Mouse (Mus musculus): ENCODE results near the gene Dgkh. TPM values are rescaled to one million over a fixed set of nuclear protein-coding genes. Genes with fewer than 3 reads are reported as not detected.
A peak's percentile ranks its signal among the peaks of the same experiment; 100 is the strongest.

Gene Dgkh
- polyA plus RNA-seq, 1 experiment from 2014 or later: 2.8 TPM

- 17% methylated on average over 6 of the region's 6 CpGs for WGBS
- H3K4me1 ChIP-seq (ENCODE audit: control insufficient read depth in 2 of 2, insufficient read depth in 2 of 2, low read length in 2 of 2): peaks cover 11 to 13% of the 10 kb centered on the region in 2 experiments
Observed at GRCm38 (mm10) chr14:78548807-78549206, 183.8 kb downstream of the Dgkh start.

GRCm38 (mm10) chr14:78541319-78541718, 191.3 kb downstream of the Dgkh start:
- H3K4me2 ChIP-seq (ENCODE audit: low read length): no peak overlapping the region
- no peak for ATAC-seq (ENCODE audit: insufficient number of reproducible peaks, insufficient read depth, low FRiP score, low read depth)
- WGBS: 76% methylated on average over 3 of the region's 3 CpGs

More at GRCm38 (mm10) chr14:78548807-78549206, 183.8 kb downstream of the Dgkh start:
- H3K27me3 ChIP-seq (ENCODE audit: control insufficient read depth, insufficient read depth, low read length): no peaks in the 10 kb centered on the region
- no peaks in the 10 kb centered on the region for H3K9me3 ChIP-seq (ENCODE audit: control insufficient read depth, low read length)
- peak overlapping the region; percentile 91 for H3K27ac ChIP-seq (replicated peaks in 1 of 2; ENCODE audit: control insufficient read depth in 1 of 2, insufficient read depth in 1 of 2, low read depth in 2 of 2, low read length in 2 of 2)
- no peak overlapping the region for H3K4me3 ChIP-seq (ENCODE audit: control insufficient read depth in 1 of 2, insufficient read depth in 1 of 2, low read depth in 1 of 2, low read length in 2 of 2)
- peak overlapping the region; percentile 41 for H3K4me2 ChIP-seq (ENCODE audit: low read length)
- ATAC-seq (ENCODE audit: insufficient number of reproducible peaks, insufficient read depth, low FRiP score, low read depth): peak; percentile 87
- peak overlapping the region; percentile 41; the same call in 1 of the 2 replicates for H3K9ac ChIP-seq (ENCODE audit: low read length)
- H3K36me3 ChIP-seq (ENCODE audit: control insufficient read depth, insufficient read depth, low read length): no peaks in the 10 kb centered on the region

GRCm38 (mm10) chr14:78539821-78540220, 192.8 kb downstream of the Dgkh start:
- peaks cover 8 to 24% of the 10 kb centered on the region in 2 experiments for H3K4me1 ChIP-seq (ENCODE audit: control insufficient read depth in 2 of 2, insufficient read depth in 2 of 2, low read length in 2 of 2)
- no peak for ATAC-seq (ENCODE audit: insufficient number of reproducible peaks, insufficient read depth, low FRiP score, low read depth)
- H3K4me2 ChIP-seq (ENCODE audit: low read length): no peak overlapping the region
- no peaks in the 10 kb centered on the region for H3K27me3 ChIP-seq (ENCODE audit: control insufficient read depth, insufficient read depth, low read length)
- H3K27ac ChIP-seq (replicated peaks in 1 of 2; ENCODE audit: control insufficient read depth in 1 of 2, insufficient read depth in 1 of 2, low read depth in 2 of 2, low read length in 2 of 2): no peak overlapping the region
- WGBS: 88% methylated on average over 1 of the region's 1 CpGs
- H3K9ac ChIP-seq (ENCODE audit: low read length): no peak overlapping the region
- no peaks in the 10 kb centered on the region for H3K9me3 ChIP-seq (ENCODE audit: control insufficient read depth, low read length)
- no peak overlapping the region for H3K4me3 ChIP-seq (ENCODE audit: control insufficient read depth in 1 of 2, insufficient read depth in 1 of 2, low read depth in 1 of 2, low read length in 2 of 2)
- no peaks in the 10 kb centered on the region for H3K36me3 ChIP-seq (ENCODE audit: control insufficient read depth, insufficient read depth, low read length)

More at GRCm38 (mm10) chr14:78541319-78541718, 191.3 kb downstream of the Dgkh start:
- no peak overlapping the region for H3K4me3 ChIP-seq (ENCODE audit: control insufficient read depth in 1 of 2, insufficient read depth in 1 of 2, low read depth in 1 of 2, low read length in 2 of 2)
- H3K4me1 ChIP-seq (ENCODE audit: control insufficient read depth in 2 of 2, insufficient read depth in 2 of 2, low read length in 2 of 2): peaks cover 8 to 16% of the 10 kb centered on the region in 2 experiments
- H3K27me3 ChIP-seq (ENCODE audit: control insufficient read depth, insufficient read depth, low read length): no peaks in the 10 kb centered on the region
- H3K27ac ChIP-seq (replicated peaks in 1 of 2; ENCODE audit: control insufficient read depth in 1 of 2, insufficient read depth in 1 of 2, low read depth in 2 of 2, low read length in 2 of 2): no peak overlapping the region
- H3K36me3 ChIP-seq (ENCODE audit: control insufficient read depth, insufficient read depth, low read length): no peaks in the 10 kb centered on the region
- H3K9me3 ChIP-seq (ENCODE audit: control insufficient read depth, low read length): no peaks in the 10 kb centered on the region
- no peak overlapping the region for H3K9ac ChIP-seq (ENCODE audit: low read length)

- Histone ChIP-seq H3K27me3 (ENCODE audit: control insufficient read depth, insufficient read depth, low read length) (no peaks in the 10 kb centered on the region), H3K9me3 (ENCODE audit: control insufficient read depth, low read length) (no peaks in the 10 kb centered on the region), H3K4me2 (ENCODE audit: low read length) (no peak overlapping the region), H3K4me3 (ENCODE audit: control insufficient read depth in 1 of 2, insufficient read depth in 1 of 2, low read depth in 1 of 2, low read length in 2 of 2) (no peak overlapping the region), H3K4me1 (ENCODE audit: control insufficient read depth in 2 of 2, insufficient read depth in 2 of 2, low read length in 2 of 2) (peaks cover 8 to 29% of the 10 kb centered on the region in 2 experiments), H3K9ac (ENCODE audit: low read length) (no peak overlapping the region), H3K27ac (replicated peaks in 1 of 2; ENCODE audit: control insufficient read depth in 1 of 2, insufficient read depth in 1 of 2, low read depth in 2 of 2, low read length in 2 of 2) (peak overlapping the region; percentile 56 to 79), H3K36me3 (ENCODE audit: control insufficient read depth, insufficient read depth, low read length) (no peaks in the 10 kb centered on the region)
- ATAC-seq (ENCODE audit: insufficient number of reproducible peaks, insufficient read depth, low FRiP score, low read depth): no peak
- 26% methylated on average over 5 of the region's 5 CpGs for WGBS
Observed at GRCm38 (mm10) chr14:78538572-78539320, 193.8 kb downstream of the Dgkh start.

GRCm38 (mm10) chr14:78537551-78537950, 195.0 kb downstream of the Dgkh start:
- peaks cover 11 to 36% of the 10 kb centered on the region in 2 experiments for H3K4me1 ChIP-seq (ENCODE audit: control insufficient read depth in 2 of 2, insufficient read depth in 2 of 2, low read length in 2 of 2)

GRCm38 (mm10) chr14:78536281-78537165, 196.1 kb downstream of the Dgkh start, which contains the start of gene Akap11:
Gene Akap11, minus strand, starts transcription at chr14:78536808.
- Histone ChIP-seq H3K36me3 (ENCODE audit: control insufficient read depth, insufficient read depth, low read length) (no peaks in the 10 kb centered on the region), H3K9ac (ENCODE audit: low read length) (peak within 1 kb of the TSS; percentile 93), H3K4me3 (ENCODE audit: control insufficient read depth in 1 of 2, insufficient read depth in 1 of 2, low read depth in 1 of 2, low read length in 2 of 2) (peak within 1 kb of the TSS; percentile 82 to 84), H3K27ac (replicated peaks in 1 of 2; ENCODE audit: control insufficient read depth in 1 of 2, insufficient read depth in 1 of 2, low read depth in 2 of 2, low read length in 2 of 2) (peak within 1 kb of the TSS; percentile 79 to 84), H3K4me1 (ENCODE audit: control insufficient read depth in 2 of 2, insufficient read depth in 2 of 2, low read length in 2 of 2) (peaks cover 17 to 46% of the 10 kb centered on the region in 2 experiments), H3K27me3 (ENCODE audit: control insufficient read depth, insufficient read depth, low read length) (no peaks in the 10 kb centered on the region), H3K4me2 (ENCODE audit: low read length) (peak within 1 kb of the TSS; percentile 81), H3K9me3 (ENCODE audit: control insufficient read depth, low read length) (no peaks in the 10 kb centered on the region)
- peak; percentile 94 for ATAC-seq (ENCODE audit: insufficient number of reproducible peaks, insufficient read depth, low FRiP score, low read depth)
- WGBS: under 1% methylated on average over 82 of the region's 82 CpGs

More at GRCm38 (mm10) chr14:78537551-78537950, 195.0 kb downstream of the Dgkh start:
- H3K9ac ChIP-seq (ENCODE audit: low read length): peak overlapping the region; percentile 93; the same call in 1 of the 2 replicates
- peak overlapping the region; percentile 81 for H3K4me2 ChIP-seq (ENCODE audit: low read length)
- no peaks in the 10 kb centered on the region for H3K36me3 ChIP-seq (ENCODE audit: control insufficient read depth, insufficient read depth, low read length)
- H3K27me3 ChIP-seq (ENCODE audit: control insufficient read depth, insufficient read depth, low read length): no peaks in the 10 kb centered on the region
- no peak for ATAC-seq (ENCODE audit: insufficient number of reproducible peaks, insufficient read depth, low FRiP score, low read depth)
- H3K9me3 ChIP-seq (ENCODE audit: control insufficient read depth, low read length): no peaks in the 10 kb centered on the region
- WGBS: 52% methylated on average over 6 of the region's 6 CpGs
- H3K27ac ChIP-seq (replicated peaks in 1 of 2; ENCODE audit: control insufficient read depth in 1 of 2, insufficient read depth in 1 of 2, low read depth in 2 of 2, low read length in 2 of 2): peak overlapping the region; percentile 70 to 84; a peak in 3 of 4 replicates
- H3K4me3 ChIP-seq (ENCODE audit: control insufficient read depth in 1 of 2, insufficient read depth in 1 of 2, low read depth in 1 of 2, low read length in 2 of 2): peak overlapping the region in 1 of 2 experiments; percentile 82; a peak in 2 of 4 replicates

- Histone ChIP-seq H3K9me3 (ENCODE audit: control insufficient read depth, low read length) (no peaks in the 10 kb centered on the region), H3K27ac (replicated peaks in 1 of 2; ENCODE audit: control insufficient read depth in 1 of 2, insufficient read depth in 1 of 2, low read depth in 2 of 2, low read length in 2 of 2) (peak overlapping the region in 1 of 2 experiments; percentile 84; a peak in 3 of 4 replicates), H3K27me3 (ENCODE audit: control insufficient read depth, insufficient read depth, low read length) (no peaks in the 10 kb centered on the region), H3K4me1 (ENCODE audit: control insufficient read depth in 2 of 2, insufficient read depth in 2 of 2, low read length in 2 of 2) (peaks cover 18 to 55% of the 10 kb centered on the region in 2 experiments), H3K36me3 (ENCODE audit: control insufficient read depth, insufficient read depth, low read length) (no peaks in the 10 kb centered on the region), H3K4me2 (ENCODE audit: low read length) (peak overlapping the region; percentile 81), H3K9ac (ENCODE audit: low read length) (peak overlapping the region; percentile 93), H3K4me3 (ENCODE audit: control insufficient read depth in 1 of 2, insufficient read depth in 1 of 2, low read depth in 1 of 2, low read length in 2 of 2) (peak overlapping the region in 1 of 2 experiments; percentile 82; a peak in 2 of 4 replicates)
- ATAC-seq (ENCODE audit: insufficient number of reproducible peaks, insufficient read depth, low FRiP score, low read depth): no peak
- 37% methylated on average over 2 of the region's 2 CpGs for WGBS
Observed at GRCm38 (mm10) chr14:78535366-78535765, 197.2 kb downstream of the Dgkh start.
